8 mouse cellular contexts compared by ENCODE assay signal in genomic region chr4:115047750-115048149, GRCm38 (mm10). TPM values are rescaled to one million over a fixed set of nuclear protein-coding genes. Genes with fewer than 3 reads are reported as not detected.
A peak's percentile ranks its signal among the peaks of the same experiment; 100 is the strongest.
DNase-seq lines count a peak whose midpoint lies in the region; ATAC-seq and TF ChIP-seq lines count a peak whose summit lies in the region.

No protein-coding gene starts in this region.

- no peak overlapping the region for H3K27ac ChIP-seq in kidney, embryonic 16.5 days (ENCODE audit: low read length)
- H3K27ac ChIP-seq in lung, embryonic 14.5 days (ENCODE audit: low read depth), result no peak overlapping the region
- no peak overlapping the region for H3K27ac ChIP-seq in forebrain, embryonic 15.5 days (replicated peaks)

- no peak overlapping the region for H3K4me3 ChIP-seq in kidney, embryonic 16.5 days (ENCODE audit: low read length)
- H3K4me3 ChIP-seq in lung, embryonic 14.5 days (ENCODE audit: low read depth, low read length), result no peak overlapping the region
- no peak overlapping the region for H3K4me3 ChIP-seq in forebrain, embryonic 15.5 days

- no peak for ATAC-seq in kidney, embryonic 16.5 days (ENCODE audit: low FRiP score, low TSS enrichment)
- ATAC-seq in erythroblast, adult 5-6 weeks (replicated peaks; ENCODE audit: low FRiP score, poor library complexity, severe bottlenecking), result peak; percentile 85
- no peak for ATAC-seq in lung, embryonic 14.5 days (ENCODE audit: insufficient read depth)
- ATAC-seq in forebrain, embryonic 15.5 days (replicated peaks), result no peak

- H3K9me3 ChIP-seq in kidney, embryonic 16.5 days (ENCODE audit: low read length), result no peaks in the 10 kb centered on the region
- H3K9me3 ChIP-seq in lung, embryonic 14.5 days (ENCODE audit: low read depth, low read length), result no peaks in the 10 kb centered on the region
- H3K9me3 ChIP-seq in forebrain, embryonic 15.5 days, result no peaks in the 10 kb centered on the region

- H3K27me3 ChIP-seq in kidney, embryonic 16.5 days (ENCODE audit: insufficient read depth, low read length), result peaks cover 45% of the 10 kb centered on the region
- peaks cover 20% of the 10 kb centered on the region for H3K27me3 ChIP-seq in lung, embryonic 14.5 days (ENCODE audit: insufficient read depth, low read length)
- H3K27me3 ChIP-seq in forebrain, embryonic 15.5 days, result peaks cover 37% of the 10 kb centered on the region

- 6% methylated on average over 5 of the region's 5 CpGs for WGBS in kidney, embryonic 16.5 days
- WGBS in lung, embryonic 14.5 days, result 3% methylated on average over 5 of the region's 5 CpGs
- 3% methylated on average over 5 of the region's 5 CpGs for WGBS in forebrain, embryonic 15.5 days

- H3K36me3 ChIP-seq in kidney, embryonic 16.5 days (ENCODE audit: insufficient read depth, low read length), result no peaks in the 10 kb centered on the region; the same call in 1 of the 2 replicates
- H3K36me3 ChIP-seq in lung, embryonic 14.5 days (ENCODE audit: insufficient read depth), result no peaks in the 10 kb centered on the region; the same call in 1 of the 2 replicates
- no peaks in the 10 kb centered on the region for H3K36me3 ChIP-seq in forebrain, embryonic 15.5 days

- H3K4me2 ChIP-seq in kidney, embryonic 16.5 days (replicated peaks; ENCODE audit: low read depth, low read length), result no peak overlapping the region
- peak overlapping the region; percentile 15; the same call in 1 of the 2 replicates for H3K4me2 ChIP-seq in lung, embryonic 14.5 days
- no peak overlapping the region for H3K4me2 ChIP-seq in forebrain, embryonic 15.5 days (replicated peaks)

- peak; percentile 68 for TF ChIP-seq CTCF in lung, embryonic 14.5 days (IDR thresholded peaks at IDR 0.05; ENCODE audit: low read depth)

- H3K4me1 ChIP-seq in kidney, embryonic 16.5 days (ENCODE audit: insufficient read depth, low read length), result peaks cover 4% of the 10 kb centered on the region
- no peaks in the 10 kb centered on the region for H3K4me1 ChIP-seq in lung, embryonic 14.5 days (ENCODE audit: insufficient read depth)
- H3K4me1 ChIP-seq in forebrain, embryonic 15.5 days, result peaks cover 5% of the 10 kb centered on the region

- no peak overlapping the region for H3K9ac ChIP-seq in kidney, embryonic 16.5 days (replicated peaks; ENCODE audit: low read length)
- H3K9ac ChIP-seq in lung, embryonic 14.5 days, result no peak overlapping the region
- H3K9ac ChIP-seq in forebrain, embryonic 15.5 days (replicated peaks), result no peak overlapping the region

- peak; percentile 82 for DNase-seq in kidney, adult 18-20 months
- DNase-seq in T-cell, adult 2 months (ENCODE audit: low spot score), result peak; percentile 65
- peak; percentile 59 to 82 for DNase-seq in kidney, adult 8-10 months
- peak; percentile 77 for DNase-seq in lung, embryonic 14.5 days
- DNase-seq in spleen, adult 12 weeks (ENCODE audit: low spot score), result peak; percentile 80

RNA-seq across cellular contexts. Expression of gene Tal1, which starts 8.5 kb away (rescaled TPM):
- 1.2 and 1.3 TPM in 2 replicates for polyA plus RNA-seq in kidney, embryonic 16.5 days (2015; fragmentation: Nextera tagmentation; extraction: Ambion mirVana)
- 75.1 and 94.0 TPM in 2 replicates for total RNA-seq in erythroblast, adult 5-6 weeks (2015; ENCODE audit: low replicate concordance)
- 92.9 and 102 TPM in 2 replicates for total RNA-seq in erythroblast, adult 5-6 weeks (2017; ENCODE audit: low replicate concordance)
- polyA plus RNA-seq in lung, embryonic 14.5 days (2014; fragmentation: Nextera tagmentation; extraction: Ambion mirVana), result 3.3 and 3.4 TPM in 2 replicates
- 0.48 and 0.60 TPM in 2 replicates for polyA plus RNA-seq in forebrain, embryonic 15.5 days (2015; fragmentation: Nextera tagmentation; extraction: Ambion mirVana)

RNA-seq across cellular contexts. Expression of gene Pdzk1ip1, which starts 40.8 kb away (rescaled TPM):
- 292 and 326 TPM in 2 replicates for polyA plus RNA-seq in kidney, embryonic 16.5 days (2015; fragmentation: Nextera tagmentation; extraction: Ambion mirVana)
- 377 and 402 TPM in 2 replicates for total RNA-seq in erythroblast, adult 5-6 weeks (2015; ENCODE audit: low replicate concordance)
- 332 and 366 TPM in 2 replicates for total RNA-seq in erythroblast, adult 5-6 weeks (2017; ENCODE audit: low replicate concordance)
- polyA plus RNA-seq in lung, embryonic 14.5 days (2014; fragmentation: Nextera tagmentation; extraction: Ambion mirVana), result 13.3 and 15.0 TPM in 2 replicates
- polyA plus RNA-seq in forebrain, embryonic 15.5 days (2015; fragmentation: Nextera tagmentation; extraction: Ambion mirVana), result 0.60 and 1.2 TPM in 2 replicates

RNA-seq across cellular contexts. Expression of gene Stil, which starts 47.8 kb away (rescaled TPM):
- polyA plus RNA-seq in kidney, embryonic 16.5 days (2015; fragmentation: Nextera tagmentation; extraction: Ambion mirVana), result 12.0 and 12.9 TPM in 2 replicates
- total RNA-seq in erythroblast, adult 5-6 weeks (2015; ENCODE audit: low replicate concordance), result 9.4 and 17.6 TPM in 2 replicates
- total RNA-seq in erythroblast, adult 5-6 weeks (2017; ENCODE audit: low replicate concordance), result 20.1 and 22.8 TPM in 2 replicates
- 23.3 and 26.0 TPM in 2 replicates for polyA plus RNA-seq in lung, embryonic 14.5 days (2014; fragmentation: Nextera tagmentation; extraction: Ambion mirVana)
- polyA plus RNA-seq in forebrain, embryonic 15.5 days (2015; fragmentation: Nextera tagmentation; extraction: Ambion mirVana), result 5.7 and 6.5 TPM in 2 replicates

Comparison
In these comparisons a context has a peak if more than half of its experiments do, and no peak if none do; other contexts are left out.
1. RNA of gene Pdzk1ip1, which starts 40.8 kb away (polyA plus RNA-seq): 292 to 326 TPM in kidney, embryonic 16.5 days; 13.3 to 15.0 TPM in lung, embryonic 14.5 days and 0.60 to 1.2 TPM in forebrain, embryonic 15.5 days; every median in the first group is over 10 times any median in the second.
2. Peak in every context shown above with its lines, with median percentiles within 50 percentile points of each other: DNase-seq.